Mouse (Mus musculus) lung, adult 2 months (tissue): ENCODE measurements around the gene Tcf7l1. TPM values are rescaled to one million over a fixed set of nuclear protein-coding genes. Genes with fewer than 3 reads are reported as not detected.

Experiments
- DNase-seq: peaks from one replicate; pipeline ENCODE4 v3.0.0; 2022
- H3K4me1 ChIP-seq: fragments of 200-500 bp; 2 replicates; pipeline ENCODE4 v1.6.1; 2011; ENCODE audit warnings: low read length; ENCODE audit not compliant: control insufficient read depth, insufficient read depth
- H3K4me3 ChIP-seq: fragments of 200-500 bp; replicated peaks from 2 replicates; pipeline ENCODE3; 2011; ENCODE audit warnings: low read depth, mild to moderate bottlenecking, control low read depth, low read length; ENCODE audit errors: extremely low read depth
- CTCF ChIP-seq: fragments of 200-500 bp; IDR thresholded peaks from 2 replicates; pipeline ENCODE4 v1.5.1; 2011; ENCODE audit warnings: mild to moderate bottlenecking, low read length, control low read depth; ENCODE audit not compliant: insufficient read depth
- POLR2A ChIP-seq: fragments of 200-500 bp; IDR thresholded peaks from 2 replicates; pipeline ENCODE4 v1.6.1; 2011; ENCODE audit warnings: low read depth, mild to moderate bottlenecking, control low read depth, low read length, borderline replicate concordance; ENCODE audit errors: extremely low read depth
- WGBS: fragments of 180-500 bp; shearing (Covaris S2); methylation state at CpG from one replicate; pipeline ENCODE4 v1.1.7; 2018; 5-methylcytosine and 5-hydroxymethylcytosine counted together
- polyA plus RNA-seq: library from polyadenylated mRNA; depleted of rRNA; stranded (reverse); fragments of >200 nt; gene quantifications from 2 replicates; pipeline ENCODE4 v1.2.3, GENCODE M21; 2012

The Tcf7l1 gene
- polyA plus RNA-seq, 1 experiment, result 30.1 TPM

GRCm38 (mm10) chr6:72735206-72735605, 53.8 kb downstream of the Tcf7l1 start:
- peaks cover 6% of the 10 kb centered on the region for H3K4me1 ChIP-seq
- DNase-seq, result no peak
- WGBS, result 16% methylated on average over 12 of the region's 12 CpGs
- no peak overlapping the region for H3K4me3 ChIP-seq
- TF ChIP-seq CTCF (no peak), POLR2A (no peak)

- no peak for TF ChIP-seq CTCF
- TF ChIP-seq POLR2A, result no peak
These were observed 55.7 kb downstream of the Tcf7l1 start for GRCm38 (mm10) chr6:72733375-72733774.

GRCm38 (mm10) chr6:72732109-72732508, 56.9 kb downstream of the Tcf7l1 start:
- no peak for DNase-seq
- TF ChIP-seq POLR2A, result no peak
- no peak for TF ChIP-seq CTCF
- WGBS, result 67% methylated on average over 4 of the region's 4 CpGs
- Histone ChIP-seq H3K4me3 (no peak overlapping the region), H3K4me1 (peaks cover 5% of the 10 kb centered on the region)

More at GRCm38 (mm10) chr6:72733375-72733774, 55.7 kb downstream of the Tcf7l1 start:
- no peak overlapping the region for H3K4me3 ChIP-seq
- peaks cover 5% of the 10 kb centered on the region for H3K4me1 ChIP-seq
- DNase-seq, result no peak
- WGBS, result 84% methylated on average over 3 of the region's 3 CpGs

- TF ChIP-seq CTCF (no peak), POLR2A (no peak)
- Histone ChIP-seq H3K4me1 (peaks cover 5% of the 10 kb centered on the region), H3K4me3 (no peak overlapping the region)
- DNase-seq, result no peak
- 77% methylated on average over 8 of the region's 8 CpGs for WGBS
These were observed 58.5 kb downstream of the Tcf7l1 start for GRCm38 (mm10) chr6:72730560-72730849.

GRCm38 (mm10) chr6:72729831-72730559, 59.1 kb downstream of the Tcf7l1 start:
- 67% methylated on average over 14 of the region's 14 CpGs for WGBS
- DNase-seq, result no peak
- TF ChIP-seq CTCF (no peak), POLR2A (no peak)
- Histone ChIP-seq H3K4me1 (peaks cover 1% of the 10 kb centered on the region), H3K4me3 (no peak overlapping the region)

GRCm38 (mm10) chr6:72727826-72728225, 61.2 kb downstream of the Tcf7l1 start:
- TF ChIP-seq CTCF (no peak), POLR2A (no peak)
- no peak for DNase-seq
- WGBS, result 67% methylated on average over 6 of the region's 6 CpGs
- Histone ChIP-seq H3K4me3 (no peak overlapping the region), H3K4me1 (peaks cover 6% of the 10 kb centered on the region; the same call in 1 of the 2 replicates)

- TF ChIP-seq CTCF, result no peak
- TF ChIP-seq POLR2A, result no peak
- 45% methylated on average over 8 of the region's 8 CpGs for WGBS
- Histone ChIP-seq H3K4me3 (no peak overlapping the region), H3K4me1 (peaks cover 6% of the 10 kb centered on the region; the same call in 1 of the 2 replicates)
- no peak for DNase-seq
These were observed 64.4 kb downstream of the Tcf7l1 start for GRCm38 (mm10) chr6:72724494-72725180.

GRCm38 (mm10) chr6:72723731-72724385, 65.2 kb downstream of the Tcf7l1 start:
- Histone ChIP-seq H3K4me1 (peaks cover 6% of the 10 kb centered on the region; the same call in 1 of the 2 replicates), H3K4me3 (no peak overlapping the region)
- DNase-seq, result no peak
- TF ChIP-seq POLR2A (no peak), CTCF (no peak)
- WGBS, result 73% methylated on average over 15 of the region's 15 CpGs

- no peak for TF ChIP-seq CTCF
- no peak for TF ChIP-seq POLR2A
- no peak for DNase-seq
- peaks cover 6% of the 10 kb centered on the region; the same call in 1 of the 2 replicates for H3K4me1 ChIP-seq
- H3K4me3 ChIP-seq, result no peak overlapping the region
- 96% methylated on average over 4 of the region's 4 CpGs for WGBS
These were observed 65.9 kb downstream of the Tcf7l1 start for GRCm38 (mm10) chr6:72723143-72723542.
